Mouse (Mus musculus): Measurements from ENCODE around the gene Nsun3.

The Nsun3 gene

GRCm38 (mm10) chr16:62786621-62787331 is at the start of gene Nsun3:
TSS of gene Nsun3 (minus strand) at chr16:62786818.
- DNase-seq (ENCODE audit: low spot score), result peak; percentile 93

DNA sequence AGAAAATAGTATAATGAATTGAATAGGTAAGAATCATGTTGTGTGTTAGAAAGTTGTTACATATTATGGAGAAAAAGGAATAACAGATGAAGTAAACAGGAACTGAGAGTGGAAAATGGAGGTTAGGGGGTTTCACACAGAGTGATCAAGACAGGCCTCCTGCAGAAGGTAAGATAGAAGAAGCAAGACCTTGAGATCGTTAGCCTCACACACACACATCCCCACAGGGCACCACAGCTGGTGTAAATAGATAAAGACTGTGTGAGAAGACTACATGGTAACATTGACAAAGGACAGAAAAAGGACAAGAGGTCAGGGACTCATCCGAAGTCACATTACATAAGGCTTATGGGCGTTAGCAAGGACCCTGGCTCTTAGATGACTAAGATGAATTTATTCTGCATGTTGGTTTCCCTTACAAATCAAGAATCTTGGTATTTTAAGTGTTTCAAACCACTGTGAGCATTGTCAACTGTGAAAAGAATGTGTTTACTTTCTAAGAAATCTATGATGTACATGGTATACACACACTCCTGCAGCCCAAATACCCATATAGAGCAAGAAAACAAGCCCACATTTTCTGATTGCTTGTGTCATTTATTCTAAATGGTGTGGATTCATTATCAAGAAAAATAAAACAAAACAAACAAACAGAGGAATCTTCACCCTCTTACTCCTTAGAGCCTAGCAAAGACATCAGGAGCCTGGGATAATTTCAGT is 47.6 kb upstream of the Nsun3 start:
- DNase-seq (ENCODE audit: low spot score), result no peak

- DNase-seq (ENCODE audit: low spot score), result peak; percentile 27
Observed at GRCm38 (mm10) chr16:62832481-62832880, 45.9 kb upstream of the Nsun3 start.

DNA sequence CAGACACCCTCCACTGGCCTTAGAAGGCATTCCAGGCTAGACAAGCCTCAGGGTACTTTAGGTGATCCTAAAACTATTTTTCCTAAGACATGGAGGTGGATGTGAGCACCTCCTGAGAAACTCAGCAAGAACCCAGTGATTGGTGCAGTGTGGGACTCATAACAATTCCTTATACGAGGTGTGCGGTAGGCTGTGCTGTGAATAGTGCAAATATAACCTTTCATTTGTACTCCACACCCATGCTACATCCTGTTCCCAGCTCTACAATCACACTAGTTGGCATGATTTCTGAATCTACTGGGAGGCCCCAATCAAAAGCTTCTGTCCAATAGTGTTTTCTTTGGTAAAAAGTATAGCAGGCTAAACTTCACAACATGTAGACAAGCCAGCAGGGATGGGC is 45.4 kb upstream of the Nsun3 start:
- DNase-seq (ENCODE audit: low spot score), result no peak

DNA sequence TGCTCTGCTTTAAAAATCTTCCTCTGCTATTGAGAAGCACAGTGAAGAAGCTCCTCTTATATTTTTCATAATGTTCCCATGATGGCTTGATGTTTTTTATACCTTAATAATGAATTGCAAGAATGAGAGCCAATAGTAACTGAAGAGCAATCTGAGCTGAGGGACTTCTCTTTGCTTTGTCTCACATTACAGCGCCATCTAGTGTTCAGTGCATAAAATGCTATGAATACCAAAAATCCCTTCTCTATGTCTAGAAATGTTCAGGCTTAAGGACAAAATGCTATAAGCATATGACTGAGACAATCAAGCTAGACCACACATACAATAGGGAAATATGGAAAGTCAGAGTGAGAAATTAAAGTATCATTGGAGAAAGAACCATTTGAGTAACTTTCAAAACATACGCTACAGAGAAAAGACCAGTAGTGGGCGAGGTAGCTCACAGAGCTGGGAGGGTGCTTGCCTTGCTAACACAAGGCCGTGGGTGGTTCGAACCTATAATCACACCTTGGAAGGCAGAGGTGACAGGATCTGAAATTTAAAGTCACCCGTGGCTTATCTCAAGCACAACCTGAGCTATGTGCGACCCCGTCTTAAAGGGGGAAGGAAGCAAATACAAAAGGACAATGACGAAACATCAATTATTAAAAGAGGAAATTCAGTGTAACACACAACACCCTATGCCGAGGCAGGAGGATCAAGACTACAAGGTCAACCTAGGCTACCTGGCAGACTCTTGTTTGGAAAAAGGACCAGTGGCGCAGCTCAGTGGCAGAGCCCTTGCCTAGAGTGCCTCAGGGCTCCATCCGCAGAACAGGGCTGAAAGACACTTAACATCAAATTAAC is 39.8 kb upstream of the Nsun3 start:
- DNase-seq (ENCODE audit: low spot score), result no peak

DNA sequence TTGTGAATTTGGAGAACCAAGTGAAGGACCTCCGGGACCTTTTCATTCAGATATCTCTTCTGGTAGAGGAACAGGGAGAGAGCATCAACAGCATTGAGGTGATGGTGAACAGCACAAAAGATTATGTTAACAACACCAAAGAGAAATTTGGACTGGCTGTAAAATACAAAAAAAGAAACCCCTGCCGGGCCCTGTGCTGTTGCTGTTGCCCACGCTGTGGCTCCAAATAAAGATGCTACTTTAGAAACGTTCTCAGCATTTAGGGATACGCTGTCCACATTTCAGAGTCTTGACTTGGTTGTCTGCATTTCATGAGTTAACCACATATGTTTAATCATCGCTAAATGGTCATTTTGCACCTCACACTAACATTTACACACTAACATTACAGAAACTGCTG is 35.9 kb upstream of the Nsun3 start:
- no peak for DNase-seq (ENCODE audit: low spot score)

DNA sequence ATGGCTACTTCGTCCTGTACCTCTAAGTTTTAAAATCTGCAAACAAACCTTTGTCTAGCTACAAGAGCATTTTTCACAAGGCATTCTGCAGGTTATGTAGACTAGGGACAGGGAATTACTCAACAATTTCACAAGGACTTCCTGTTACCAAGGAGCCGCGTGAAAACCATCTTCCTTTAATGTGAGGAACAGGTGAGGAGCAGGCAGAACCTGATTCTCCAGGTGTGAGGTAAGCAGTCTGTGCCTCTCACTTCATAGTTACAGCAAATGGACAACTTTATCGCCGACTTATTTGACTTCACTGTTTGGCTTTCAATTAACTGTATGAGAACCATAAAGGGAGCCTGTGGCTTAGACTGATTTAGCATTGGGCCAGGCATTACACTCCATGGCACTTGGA is 27.9 kb upstream of the Nsun3 start, which contains the start of gene Stx19:
Gene Stx19 (plus strand): TSS at position 186 of the 400 bp plus-strand sequence.
- peak; percentile 61 for DNase-seq (ENCODE audit: low spot score)

GRCm38 (mm10) chr16:62813790-62814189 is 27.2 kb upstream of the Nsun3 start:
- DNase-seq (ENCODE audit: low spot score), result no peak

- no peak for DNase-seq (ENCODE audit: low spot score)
Observed at GRCm38 (mm10) chr16:62810855-62811254, 24.2 kb upstream of the Nsun3 start.

DNA sequence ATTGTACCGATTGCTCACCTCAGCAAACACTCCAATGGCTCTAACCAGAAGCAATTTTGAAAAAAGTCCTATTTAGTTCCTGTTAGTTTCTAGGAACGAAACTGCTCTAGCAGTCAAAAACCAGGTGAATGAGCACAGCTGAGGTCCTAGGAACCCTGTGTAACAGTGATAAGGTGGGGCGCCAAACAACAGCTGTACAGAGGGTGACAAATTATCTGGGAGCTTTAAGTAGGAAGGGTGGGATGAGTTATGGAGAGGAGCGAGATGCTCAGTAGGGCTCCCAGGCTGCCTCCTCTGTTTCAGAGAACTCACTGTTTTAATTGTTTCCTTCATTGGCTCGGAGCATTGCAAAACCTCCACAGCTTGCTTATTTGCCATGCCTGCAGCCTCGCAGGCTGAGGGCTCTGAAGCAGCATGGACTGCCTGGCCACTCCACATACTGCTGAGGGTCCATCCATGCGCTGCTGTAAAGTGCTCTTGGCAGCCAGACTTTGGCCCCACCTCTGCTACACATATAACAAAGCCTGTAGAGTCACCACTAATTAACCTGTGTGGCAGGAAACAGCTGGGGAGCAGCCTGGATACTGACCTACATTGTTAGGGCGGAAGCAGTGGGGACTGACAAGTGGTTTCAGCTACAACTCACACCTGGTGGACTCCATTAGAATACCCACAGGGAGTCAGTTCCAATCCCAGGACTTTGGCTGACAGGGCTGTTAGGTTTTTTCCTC is 20.8 kb upstream of the Nsun3 start:
- DNase-seq (ENCODE audit: low spot score), result no peak

DNA sequence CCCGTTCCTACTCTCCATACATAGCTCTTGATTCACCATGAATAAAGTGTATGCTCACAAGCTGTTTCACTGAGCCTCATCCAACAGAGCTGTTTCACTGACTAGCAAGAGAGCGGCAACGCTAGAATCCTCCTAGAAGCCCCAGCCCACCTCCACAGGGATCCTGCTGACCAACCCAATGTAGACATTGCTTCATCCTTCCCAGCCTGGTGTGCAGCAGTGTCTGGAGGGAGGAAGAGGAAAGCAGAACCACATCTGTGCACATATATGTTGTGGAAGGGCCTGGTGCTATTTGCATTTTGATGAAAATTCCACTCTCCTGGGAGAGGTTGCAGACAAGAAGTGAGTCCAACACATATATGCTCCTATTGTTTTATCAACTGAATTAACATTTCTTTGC is 18.0 kb upstream of the Nsun3 start:
- DNase-seq (ENCODE audit: low spot score), result no peak

GRCm38 (mm10) chr16:62799839-62800238 is 13.2 kb upstream of the Nsun3 start:
- no peak for DNase-seq (ENCODE audit: low spot score)

- DNase-seq (ENCODE audit: low spot score), result no peak
Observed at GRCm38 (mm10) chr16:62799426-62799825, 12.8 kb upstream of the Nsun3 start.

- DNase-seq (ENCODE audit: low spot score), result no peak
Observed at GRCm38 (mm10) chr16:62798808-62799207, 12.2 kb upstream of the Nsun3 start.

DNA sequence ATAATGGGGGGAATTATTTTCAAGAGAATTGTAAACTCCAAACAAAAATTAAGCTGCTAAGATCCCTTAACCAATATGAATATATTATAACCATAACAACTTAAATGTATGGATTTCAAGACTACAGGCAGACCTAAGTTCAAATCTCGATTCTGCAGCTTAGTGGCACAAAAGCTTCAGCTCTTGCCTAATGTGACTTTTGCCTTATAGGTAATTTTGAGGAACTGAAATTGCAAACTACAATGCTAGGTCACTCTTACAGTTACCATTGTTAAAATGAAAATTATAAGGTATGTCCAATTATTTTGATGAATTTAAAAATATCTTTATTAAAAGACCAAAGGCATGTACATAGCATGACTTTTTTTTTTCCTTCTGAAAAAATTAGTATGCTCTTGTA is 10.0 kb upstream of the Nsun3 start:
- no peak for DNase-seq (ENCODE audit: low spot score)

DNA sequence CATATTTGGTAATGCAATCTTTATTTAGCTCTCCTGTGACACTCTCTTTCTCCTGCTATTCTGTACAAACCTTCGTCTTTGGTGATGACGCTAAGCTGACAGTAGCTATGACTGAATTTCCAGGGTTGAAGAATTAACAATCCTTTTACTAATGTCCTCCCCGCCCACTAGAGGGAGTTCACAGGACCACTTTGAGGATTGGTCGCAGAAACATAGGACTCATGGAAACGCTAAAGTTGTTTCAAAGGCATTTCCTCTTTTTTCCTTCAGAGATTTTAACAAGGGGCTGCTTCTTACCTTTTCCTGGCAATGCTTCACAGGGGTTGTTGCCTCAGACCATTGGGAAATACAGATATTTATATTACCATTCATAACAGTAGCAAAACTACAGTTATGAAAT is 4.4 kb downstream of the Nsun3 start:
- DNase-seq (ENCODE audit: low spot score), result no peak

DNA sequence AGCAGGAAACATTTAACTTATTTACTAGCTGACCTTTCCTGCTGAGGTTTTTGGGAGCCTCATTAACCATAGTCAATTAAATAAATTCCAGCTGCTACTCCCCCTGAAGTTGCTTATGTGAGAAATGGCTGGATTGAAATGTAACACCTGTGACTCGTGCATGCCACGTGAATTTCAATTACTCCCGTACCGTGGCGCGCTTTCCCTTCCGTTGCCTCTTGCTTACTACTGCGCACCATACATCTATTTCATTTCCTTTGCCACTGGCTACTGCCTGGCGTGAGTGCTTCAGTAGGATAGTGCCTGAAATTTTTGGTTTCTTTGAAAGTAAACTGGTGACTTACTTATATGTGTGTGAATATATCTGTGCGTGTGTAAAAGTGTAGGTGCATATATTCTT is 8.3 kb downstream of the Nsun3 start:
- DNase-seq (ENCODE audit: low spot score), result no peak

DNA sequence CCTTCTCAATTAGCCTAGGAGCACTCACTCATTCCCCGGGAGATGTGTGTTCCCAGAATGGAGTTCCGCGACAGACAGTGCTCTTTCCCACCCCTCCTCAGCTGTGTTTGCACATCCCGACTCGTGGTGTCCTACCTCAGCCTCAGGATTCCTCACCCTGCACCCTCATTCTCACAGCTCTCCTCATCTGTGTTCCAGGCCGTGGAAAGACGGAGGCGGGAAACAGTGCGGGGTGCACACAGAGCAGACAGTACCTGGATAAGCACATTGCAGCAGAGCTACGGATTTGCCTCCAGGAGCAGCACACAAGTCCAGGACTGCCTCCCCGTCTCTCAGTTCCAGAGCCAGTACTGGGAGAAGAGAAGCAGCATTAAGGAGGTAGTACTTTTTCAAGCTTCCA is 10.6 kb downstream of the Nsun3 start:
- no peak for DNase-seq (ENCODE audit: low spot score)

- DNase-seq (ENCODE audit: low spot score), result no peak
Observed at GRCm38 (mm10) chr16:62773462-62773861, 13.2 kb downstream of the Nsun3 start.

GRCm38 (mm10) chr16:62758340-62758739 is 28.3 kb downstream of the Nsun3 start:
- DNase-seq (ENCODE audit: low spot score), result peak; percentile 7

DNA sequence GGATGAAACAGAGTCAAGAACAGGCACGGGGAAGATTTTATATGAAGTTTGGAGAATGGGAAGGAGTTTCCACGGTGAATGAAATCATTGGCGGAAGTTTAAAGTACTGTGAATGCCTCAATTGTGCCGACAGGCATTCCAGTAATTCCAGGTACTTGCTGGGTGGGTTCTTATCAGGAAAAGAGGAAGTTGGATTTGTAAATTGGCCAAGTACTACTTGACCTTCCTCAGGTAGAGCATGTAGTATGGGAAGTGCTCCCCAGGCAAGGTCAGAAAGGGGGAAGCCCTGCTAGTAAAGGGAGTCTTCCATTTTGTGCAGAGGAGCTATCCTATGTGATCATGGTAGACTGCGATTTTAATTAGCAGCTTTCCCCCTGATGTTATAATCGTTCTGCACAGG is 31.3 kb downstream of the Nsun3 start:
- no peak for DNase-seq (ENCODE audit: low spot score)

DNA sequence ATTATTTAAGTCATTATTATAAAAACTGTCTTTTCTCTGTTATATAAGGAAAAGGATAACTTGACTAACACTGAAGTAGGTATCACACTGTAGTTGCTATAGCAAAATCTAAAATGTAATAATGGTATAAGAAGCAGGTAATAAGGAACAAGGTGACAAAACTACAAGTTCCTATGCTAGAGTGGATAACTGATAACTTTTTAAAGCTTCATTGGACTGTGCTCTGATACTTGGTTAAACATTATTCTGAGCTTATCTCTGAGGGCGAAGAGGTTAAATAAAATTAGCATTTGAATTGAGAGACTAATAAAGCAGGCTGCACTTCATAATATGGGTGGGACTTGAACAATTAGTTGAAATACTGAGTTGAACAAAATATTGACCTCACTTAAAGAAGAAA is 33.0 kb downstream of the Nsun3 start:
- DNase-seq (ENCODE audit: low spot score), result no peak

Measured in urinary bladder, postnatal 14 days (tissue).